Mouse (Mus musculus): ENCODE data around the gene Tnrc6c.

DNA sequence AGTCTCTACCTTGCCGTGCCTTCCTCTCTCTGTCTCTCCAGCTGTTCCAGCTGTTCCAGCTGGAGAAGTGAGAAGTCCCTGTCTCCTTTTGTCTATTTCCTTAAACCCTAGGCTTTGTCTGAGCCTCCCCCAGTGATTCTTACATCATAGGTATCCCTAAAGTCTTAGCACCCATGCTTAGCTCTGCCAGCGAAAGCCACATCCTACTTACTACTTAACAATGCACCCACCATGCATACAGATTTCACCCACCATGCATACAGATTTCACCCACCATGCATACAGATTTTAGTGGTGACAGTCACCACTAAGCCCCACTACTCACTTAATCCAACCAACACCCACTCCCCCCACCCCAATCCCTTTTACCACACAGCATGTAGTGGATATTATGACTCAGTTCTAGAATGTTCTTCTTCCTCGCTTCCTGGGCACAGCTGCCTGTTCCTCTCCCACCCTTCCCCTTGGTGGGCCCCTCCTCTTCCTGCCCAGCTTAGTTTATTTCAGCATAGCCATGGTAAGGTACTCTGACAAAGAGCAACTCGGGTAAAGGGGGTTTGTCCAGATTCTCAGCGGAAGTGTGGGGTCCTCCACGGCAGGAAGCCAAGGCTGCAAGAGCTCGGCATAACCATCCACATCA is 14.6 kb upstream of the Tnrc6c start:
- TF ChIP-seq CTCF (IDR thresholded peaks at IDR 0.05; ENCODE audit: low read depth) (no peak), EP300 (optimal IDR thresholded peaks at IDR 0.05) (no peak)
